Mouse (Mus musculus): ENCODE measurements around the gene Itm2b. TPM values are rescaled to one million over a fixed set of nuclear protein-coding genes. Genes with fewer than 3 reads are reported as not detected.

Itm2b gene
- total and polyA plus RNA-seq, 2 experiments from 2014 or later, result 332 to 892 TPM

DNA sequence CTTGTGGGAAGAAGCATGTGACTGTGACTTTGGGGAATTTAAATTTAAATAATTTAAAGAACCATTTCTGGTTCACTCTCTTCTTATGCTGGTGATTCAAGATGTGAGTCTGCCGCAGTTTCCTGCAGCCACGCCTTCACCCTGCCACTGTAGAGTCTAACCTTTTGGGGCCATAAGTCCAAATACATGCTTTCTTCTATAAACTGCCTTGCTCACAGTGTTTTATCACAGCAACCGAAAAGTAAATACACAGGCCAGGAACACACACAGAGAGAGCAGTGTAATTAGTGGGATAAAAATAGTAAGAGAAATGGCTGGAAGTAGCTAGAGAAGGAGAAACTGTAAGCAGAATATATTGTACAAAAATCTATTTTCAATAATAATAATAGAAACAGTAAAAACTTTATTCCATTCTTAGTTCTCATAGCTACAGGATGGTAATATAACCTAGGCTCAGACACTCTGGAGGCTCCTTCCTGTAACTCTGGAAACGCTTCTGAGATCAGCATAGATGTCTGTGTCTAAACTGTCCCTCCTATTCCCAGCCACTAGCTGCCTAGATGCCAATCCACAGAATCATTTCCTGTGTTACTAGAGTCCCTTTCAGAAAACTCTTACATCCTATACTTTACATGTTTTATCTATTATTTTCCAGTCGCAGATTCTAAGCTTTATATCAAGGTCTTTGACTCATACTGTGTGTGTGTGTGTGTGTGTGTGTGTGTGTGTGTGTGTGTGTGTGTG, 9.3 kb upstream of the Itm2b start:
- no peak overlapping the region for H3K4me3 ChIP-seq (ENCODE audit: low read depth, low read length)
- H3K27me3 ChIP-seq (ENCODE audit: insufficient read depth, low read length), result no peaks in the 10 kb centered on the region
- ATAC-seq, result no peak
- no peak overlapping the region for H3K27ac ChIP-seq (ENCODE audit: low read depth, low read length)
- no peak overlapping the region for H3K4me2 ChIP-seq (ENCODE audit: low read depth)
- DNase-seq, result no peak
- H3K9ac ChIP-seq, result no peak overlapping the region
- H3K4me1 ChIP-seq (ENCODE audit: insufficient read depth), result no peaks in the 10 kb centered on the region
- no peak for TF ChIP-seq CTCF (IDR thresholded peaks at IDR 0.05; ENCODE audit: low read depth)
- WGBS, result 81% methylated on average over 5 of the region's 5 CpGs
- no peaks in the 10 kb centered on the region for H3K36me3 ChIP-seq (ENCODE audit: insufficient read depth)
- no peaks in the 10 kb centered on the region for H3K9me3 ChIP-seq (ENCODE audit: low read length)

DNA sequence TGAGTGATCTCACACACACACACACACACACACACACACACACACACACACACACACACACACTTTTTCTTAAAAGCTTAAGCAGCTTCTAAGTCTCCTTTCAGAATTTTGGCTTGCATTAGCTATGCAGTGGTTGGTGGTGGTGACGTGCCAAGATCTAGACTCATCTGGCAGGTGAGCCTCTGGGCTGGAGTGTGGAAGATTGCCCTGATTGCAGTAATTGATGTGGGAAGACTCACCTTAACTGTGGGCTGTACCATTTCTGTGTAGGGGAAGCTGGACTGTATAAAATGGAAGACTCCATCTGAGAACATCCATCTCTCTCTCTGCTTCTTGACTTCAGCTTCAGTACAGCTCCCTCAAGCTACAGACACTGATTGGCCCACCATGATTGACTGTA, 6.4 kb upstream of the Itm2b start:
- H3K9ac ChIP-seq, result no peak overlapping the region
- H3K4me1 ChIP-seq (ENCODE audit: insufficient read depth), result no peaks in the 10 kb centered on the region
- no peak overlapping the region for H3K27ac ChIP-seq (ENCODE audit: low read depth, low read length)
- no peak for ATAC-seq
- no peaks in the 10 kb centered on the region for H3K9me3 ChIP-seq (ENCODE audit: low read length)
- DNase-seq, result no peak
- no peaks in the 10 kb centered on the region for H3K36me3 ChIP-seq (ENCODE audit: insufficient read depth)
- no peaks in the 10 kb centered on the region for H3K27me3 ChIP-seq (ENCODE audit: insufficient read depth, low read length)
- H3K4me2 ChIP-seq (ENCODE audit: low read depth), result no peak overlapping the region
- WGBS, result 95% methylated on average over 1 of the region's 1 CpGs
- no peak for TF ChIP-seq CTCF (IDR thresholded peaks at IDR 0.05; ENCODE audit: low read depth)
- H3K4me3 ChIP-seq (ENCODE audit: low read depth, low read length), result no peak overlapping the region

DNA sequence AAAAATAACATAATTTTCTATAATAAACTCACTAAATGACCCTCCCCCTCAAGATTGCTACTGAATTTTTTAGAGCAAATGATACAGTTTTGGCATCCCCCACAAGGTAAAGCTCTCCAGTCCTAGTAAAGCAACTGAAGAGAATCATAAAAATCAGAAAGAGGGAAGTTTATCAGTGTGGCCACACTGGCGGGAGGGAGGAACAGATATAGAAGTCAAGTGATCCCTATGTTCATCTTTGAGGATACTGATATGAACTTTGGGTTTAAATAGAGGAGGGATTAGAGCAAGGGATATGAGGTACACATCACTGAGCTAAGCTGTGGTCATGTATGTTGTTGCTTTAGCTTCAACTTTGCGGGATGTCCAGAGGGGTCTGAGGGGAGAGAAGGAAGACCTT, 5.1 kb upstream of the Itm2b start:
- Histone ChIP-seq H3K4me2 (ENCODE audit: low read depth) (no peak overlapping the region), H3K9ac (no peak overlapping the region), H3K27me3 (ENCODE audit: insufficient read depth, low read length) (no peaks in the 10 kb centered on the region), H3K36me3 (ENCODE audit: insufficient read depth) (no peaks in the 10 kb centered on the region), H3K4me3 (ENCODE audit: low read depth, low read length) (no peak overlapping the region), H3K27ac (ENCODE audit: low read depth, low read length) (no peak overlapping the region), H3K4me1 (ENCODE audit: insufficient read depth) (peaks cover 4% of the 10 kb centered on the region; the same call in 1 of the 2 replicates), H3K9me3 (ENCODE audit: low read length) (no peaks in the 10 kb centered on the region)
- WGBS, result 96% methylated on average over 2 of the region's 2 CpGs
- no peak for DNase-seq
- TF ChIP-seq CTCF (IDR thresholded peaks at IDR 0.05; ENCODE audit: low read depth), result no peak
- ATAC-seq, result no peak

DNA sequence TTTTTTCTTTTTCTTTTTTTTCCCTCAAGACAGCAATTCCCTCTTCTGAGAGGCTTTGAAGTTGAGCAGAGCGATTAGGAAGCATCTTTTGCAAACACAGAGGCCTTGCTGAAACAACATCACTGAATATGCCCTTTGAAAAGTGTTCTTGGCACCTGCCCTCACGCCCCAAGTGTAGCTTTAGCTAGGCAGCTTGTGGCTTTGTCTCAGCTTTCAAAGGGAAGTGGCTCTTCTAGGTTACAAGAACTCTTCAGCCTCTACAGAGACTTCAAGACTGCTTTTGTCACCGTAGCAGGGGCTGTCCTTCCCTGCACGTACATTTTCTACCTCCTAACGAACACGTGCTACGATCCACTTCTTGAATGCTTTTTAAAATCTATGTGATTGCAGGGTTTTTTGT, 4.0 kb upstream of the Itm2b start:
- ATAC-seq, result no peak
- 0 out of 2 replicates have a peak overlapping the region, but pooled peaks have one; percentile 23 for H3K27ac ChIP-seq (ENCODE audit: low read depth, low read length)
- WGBS, result 22% methylated on average over 7 of the region's 7 CpGs
- no peaks in the 10 kb centered on the region for H3K9me3 ChIP-seq (ENCODE audit: low read length)
- no peaks in the 10 kb centered on the region for H3K36me3 ChIP-seq (ENCODE audit: insufficient read depth)
- no peak overlapping the region for H3K4me2 ChIP-seq (ENCODE audit: low read depth)
- no peak for DNase-seq
- TF ChIP-seq CTCF (IDR thresholded peaks at IDR 0.05; ENCODE audit: low read depth), result no peak
- H3K4me3 ChIP-seq (ENCODE audit: low read depth, low read length), result no peak overlapping the region
- H3K4me1 ChIP-seq (ENCODE audit: insufficient read depth), result peaks cover 4% of the 10 kb centered on the region; the same call in 1 of the 2 replicates
- no peaks in the 10 kb centered on the region for H3K27me3 ChIP-seq (ENCODE audit: insufficient read depth, low read length)
- no peak overlapping the region for H3K9ac ChIP-seq

DNA sequence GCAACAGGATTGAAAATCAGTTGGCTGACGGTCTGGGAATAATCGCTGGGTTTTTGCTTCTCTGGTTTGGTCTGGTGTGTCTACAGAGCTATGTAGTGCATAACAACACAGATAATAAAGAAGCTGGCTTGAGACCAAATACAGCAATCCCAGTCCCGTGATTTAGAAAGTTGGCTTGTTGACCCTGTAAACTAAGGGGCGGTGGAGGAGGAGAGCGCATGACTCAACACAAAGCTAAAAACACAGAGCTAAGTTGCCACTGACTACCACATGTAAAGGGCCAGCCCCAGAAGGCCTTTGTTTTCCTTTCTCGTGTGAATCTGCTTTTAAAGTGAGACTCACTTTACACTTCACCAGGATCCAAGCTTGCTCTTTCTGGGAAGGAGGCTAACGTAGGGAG, 3.5 kb upstream of the Itm2b start:
- WGBS, result 30% methylated on average over 7 of the region's 7 CpGs
- H3K27ac ChIP-seq (ENCODE audit: low read depth, low read length), result peak overlapping the region; percentile 45; the same call in 1 of the 2 replicates
- H3K4me3 ChIP-seq (ENCODE audit: low read depth, low read length), result no peak overlapping the region

DNA sequence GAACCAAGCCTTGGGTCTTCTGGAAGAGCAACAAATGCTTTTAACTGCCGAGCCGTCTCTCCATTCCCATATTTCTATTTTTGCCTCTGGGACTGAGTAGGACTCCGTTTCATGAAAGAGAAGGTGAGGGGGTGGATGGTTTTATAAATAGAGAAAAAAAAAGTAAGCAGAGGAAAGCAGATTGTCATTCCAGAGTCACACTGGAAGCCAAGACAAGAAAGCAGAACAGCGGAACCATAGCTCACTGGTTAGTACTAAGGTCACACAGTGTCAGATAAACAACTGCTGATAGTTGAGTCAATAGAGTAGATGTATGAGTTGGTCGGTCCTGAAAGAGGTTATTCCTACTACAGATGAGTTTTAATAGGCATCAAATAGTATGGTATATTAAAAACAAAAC, 1.4 kb upstream of the Itm2b start:
- Histone ChIP-seq H3K9me3 (ENCODE audit: low read length) (no peaks in the 10 kb centered on the region), H3K9ac (no peak overlapping the region), H3K4me2 (ENCODE audit: low read depth) (no peak overlapping the region), H3K4me3 (ENCODE audit: low read depth, low read length) (no peak overlapping the region), H3K27me3 (ENCODE audit: insufficient read depth, low read length) (no peaks in the 10 kb centered on the region), H3K4me1 (ENCODE audit: insufficient read depth) (peaks cover 20% of the 10 kb centered on the region), H3K36me3 (ENCODE audit: insufficient read depth) (no peaks in the 10 kb centered on the region), H3K27ac (ENCODE audit: low read depth, low read length) (no peak overlapping the region)
- no peak for TF ChIP-seq CTCF (IDR thresholded peaks at IDR 0.05; ENCODE audit: low read depth)
- no peak for DNase-seq
- ATAC-seq, result no peak
- WGBS, result 88% methylated on average over 5 of the region's 5 CpGs

More for the DNA sequence above, 3.5 kb upstream of the Itm2b start:
- Histone ChIP-seq H3K27me3 (ENCODE audit: insufficient read depth, low read length) (no peaks in the 10 kb centered on the region), H3K36me3 (ENCODE audit: insufficient read depth) (no peaks in the 10 kb centered on the region), H3K9ac (no peak overlapping the region), H3K9me3 (ENCODE audit: low read length) (no peaks in the 10 kb centered on the region), H3K4me1 (ENCODE audit: insufficient read depth) (peaks cover 5% of the 10 kb centered on the region), H3K4me2 (ENCODE audit: low read depth) (no peak overlapping the region)
- peak; percentile 17 for DNase-seq
- no peak for TF ChIP-seq CTCF (IDR thresholded peaks at IDR 0.05; ENCODE audit: low read depth)
- ATAC-seq, result no peak

DNA sequence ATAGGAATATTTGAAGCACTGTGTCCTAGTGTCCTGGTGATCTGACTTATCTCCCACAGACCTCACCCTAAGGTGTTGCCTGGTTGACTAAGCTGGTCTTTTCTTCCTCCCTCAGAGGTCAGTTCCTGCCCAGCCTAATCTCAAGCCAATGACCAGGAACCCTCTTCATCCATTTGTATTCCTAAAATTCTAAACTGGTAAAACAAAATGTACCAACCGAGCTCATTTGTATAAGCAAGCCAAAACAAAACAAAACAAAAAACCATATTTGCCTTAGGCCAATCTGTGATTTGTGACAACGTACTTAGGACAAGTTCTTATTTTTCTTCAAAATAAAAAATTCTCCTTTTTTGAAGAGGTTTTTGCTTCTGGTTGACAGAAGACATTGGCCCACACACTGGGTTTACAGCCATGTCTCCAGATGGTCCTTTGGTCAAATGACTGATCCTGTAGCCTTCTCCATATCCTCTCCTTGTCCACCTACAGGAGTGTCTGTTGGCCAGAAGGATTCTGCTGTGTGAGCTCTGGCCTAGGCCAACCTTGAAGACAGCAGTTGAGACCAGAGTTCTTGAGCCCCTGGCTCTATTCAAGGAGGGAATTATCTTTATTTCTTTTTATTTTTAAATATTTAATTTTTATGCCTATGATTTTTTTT, 758 bp upstream of the Itm2b start:
- Histone ChIP-seq H3K4me1 (ENCODE audit: insufficient read depth) (peaks cover 25% of the 10 kb centered on the region), H3K36me3 (ENCODE audit: insufficient read depth) (no peaks in the 10 kb centered on the region), H3K27me3 (ENCODE audit: insufficient read depth, low read length) (no peaks in the 10 kb centered on the region), H3K4me2 (ENCODE audit: low read depth) (peak overlapping the region; percentile 52), H3K4me3 (ENCODE audit: low read depth, low read length) (peak overlapping the region; percentile 100), H3K27ac (ENCODE audit: low read depth, low read length) (no peak overlapping the region; the same call in 1 of the 2 replicates), H3K9me3 (ENCODE audit: low read length) (no peaks in the 10 kb centered on the region), H3K9ac (peak overlapping the region; percentile 99; the same call in 1 of the 2 replicates)
- DNase-seq, result no peak
- WGBS, result 78% methylated on average over 2 of the region's 2 CpGs
- TF ChIP-seq CTCF (IDR thresholded peaks at IDR 0.05; ENCODE audit: low read depth), result no peak
- no peak for ATAC-seq

Data from forebrain, postnatal 0 days (tissue).